Mouse (Mus musculus): ENCODE data around the gene Ms4a4d.

Gene Ms4a4d

GRCm38 (mm10) chr19:11589205-11589604 is 52.6 kb downstream of the Ms4a4d start:
- no peak for DNase-seq

DNA sequence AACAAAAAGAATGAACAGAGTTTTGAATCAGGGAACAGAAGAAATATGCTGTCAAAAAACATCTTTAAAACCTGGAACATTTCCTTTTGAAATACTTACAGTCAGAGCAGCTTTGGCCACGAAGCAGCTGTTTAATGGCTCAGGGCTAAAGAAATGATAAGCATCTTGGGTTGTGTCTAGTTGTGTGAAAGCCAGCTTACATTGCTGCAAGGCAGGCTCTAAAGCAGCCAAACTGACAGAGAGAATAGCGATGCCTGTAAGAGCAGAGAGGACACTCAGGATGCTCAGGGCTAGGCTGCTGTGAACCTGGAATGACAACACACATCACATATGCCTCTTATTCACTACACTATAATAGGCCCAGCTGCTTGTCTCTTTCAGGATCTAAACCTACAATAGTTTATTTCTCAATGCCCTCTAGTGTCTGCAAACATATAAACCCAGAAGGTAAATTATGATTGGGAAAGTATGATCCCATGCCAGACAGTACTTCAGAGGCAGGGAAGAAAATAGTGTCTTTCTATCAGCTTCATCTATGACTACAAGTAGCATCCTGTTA is 53.4 kb downstream of the Ms4a4d start:
- DNase-seq, result no peak

DNA sequence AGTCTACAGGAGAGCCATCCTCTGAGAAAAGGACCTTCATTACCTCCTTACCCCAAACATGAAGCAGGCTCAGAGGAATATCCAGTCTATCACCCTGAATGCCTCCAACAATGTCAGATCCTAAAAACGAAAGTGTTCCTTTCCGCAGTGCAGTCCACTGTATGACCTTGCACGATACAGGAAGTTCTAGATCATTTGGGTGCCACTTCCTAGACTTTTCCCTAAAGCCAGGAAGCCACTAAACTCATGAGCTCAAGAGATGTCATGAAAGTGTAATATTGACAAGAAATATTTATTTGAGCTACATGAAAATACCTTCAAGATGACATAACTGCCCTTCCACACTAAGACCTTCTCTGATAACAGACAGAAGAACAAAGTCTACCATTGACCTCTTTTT is 64.7 kb downstream of the Ms4a4d start:
- DNase-seq, result no peak

- DNase-seq, result peak; percentile 2 to 6
Observed at GRCm38 (mm10) chr19:11602026-11602425, 65.4 kb downstream of the Ms4a4d start.

- no peak for DNase-seq
Observed at GRCm38 (mm10) chr19:11604603-11605002, 68.0 kb downstream of the Ms4a4d start, which contains the start of gene Ms4a6d. Ms4a6d (minus strand) TSS chr19:11604849.

Measured in kidney, postnatal 36 days (tissue).